Mouse (Mus musculus) embryo, embryonic 11 days (tissue): ENCODE data around the gene Kntc1.
A peak's percentile ranks its signal among the peaks of the same experiment; 100 is the strongest.
"Not testable (repeated sequence)": the region's sequence is repeated elsewhere in the genome, so short reads cannot be mapped to it uniquely, and the experiment has no call there.

ENCODE experiments used
- DNase-seq: peaks from one replicate; pipeline ENCODE4 v3.0.0-alpha.2; 2015

Kntc1 gene

DNA sequence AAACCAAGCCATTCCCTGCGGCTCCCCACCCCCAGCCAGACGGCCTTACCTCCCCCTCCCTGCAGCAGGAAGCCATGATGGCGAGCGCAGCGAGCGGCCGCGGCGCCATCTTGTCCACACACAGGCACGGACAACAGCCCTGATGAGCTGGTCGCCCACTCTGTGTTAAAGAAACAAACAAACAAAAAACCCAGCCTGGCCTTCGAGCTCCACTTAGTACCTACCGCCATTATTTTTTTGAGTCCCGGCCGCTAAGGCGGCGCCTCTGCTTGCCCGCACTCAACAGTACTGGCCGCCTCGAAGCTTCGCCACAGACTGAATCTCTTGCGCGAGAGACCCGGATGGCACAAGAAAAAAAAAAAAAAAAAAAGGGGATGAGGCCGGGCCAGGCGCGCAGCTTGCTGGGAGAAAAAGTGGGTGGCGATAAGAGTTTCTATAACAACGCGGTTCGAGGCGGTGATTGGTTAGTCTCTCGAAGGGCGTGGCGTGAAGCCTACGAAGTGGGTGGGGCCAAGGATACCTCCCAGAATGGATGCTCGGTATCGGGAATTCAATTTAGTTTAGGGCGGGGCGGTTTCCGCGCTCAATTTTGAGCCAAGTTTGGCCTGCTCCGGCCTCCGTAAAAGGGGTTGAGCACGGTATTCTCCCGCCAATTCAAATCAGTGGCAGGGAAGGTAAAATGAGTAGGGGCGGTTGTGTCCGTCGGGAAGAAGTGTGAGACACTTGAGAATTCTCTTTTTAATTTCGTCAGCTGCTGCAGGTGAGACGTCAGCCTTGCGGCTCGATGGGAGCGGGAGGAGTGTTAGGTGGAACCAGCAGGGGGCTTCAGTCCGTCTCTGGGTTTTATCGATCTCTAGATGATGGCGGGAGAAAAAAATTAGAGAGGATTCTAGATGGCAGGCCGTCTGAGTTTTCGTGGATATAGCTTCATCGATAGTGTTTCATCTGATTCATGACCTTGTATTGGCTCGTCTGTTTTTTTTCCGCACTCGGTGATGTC is at the start of gene Kntc1, which contains the start of gene Rsrc2:
Gene Kntc1 (plus strand): TSS at position 652 of the 1,000 bp plus-strand sequence.
Gene Rsrc2 (minus strand): TSS at position 350 of the 1,000 bp plus-strand sequence.
- DNase-seq: peak; percentile 100

DNA sequence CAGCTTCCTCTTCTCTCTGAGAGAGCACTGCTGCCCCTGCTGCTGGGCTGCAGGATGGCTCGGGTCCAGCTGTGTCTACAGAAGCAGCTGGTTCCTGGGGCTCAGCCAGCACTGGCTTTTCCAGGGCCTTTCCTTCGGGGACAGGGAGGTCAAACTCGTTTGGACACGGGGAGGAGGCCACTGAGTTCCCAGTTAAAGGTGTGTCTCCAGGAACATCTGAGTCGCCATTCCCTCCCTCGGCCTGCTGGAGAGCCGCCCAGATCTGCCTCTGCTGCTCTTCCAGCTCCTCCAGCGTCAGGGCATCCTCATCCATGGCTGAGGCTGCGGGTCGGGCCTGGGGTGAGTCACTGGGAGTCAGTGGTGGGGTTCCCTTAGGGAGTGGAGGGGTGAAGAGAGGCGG is 48.9 kb upstream of the Kntc1 start:
- no peak for DNase-seq

DNA sequence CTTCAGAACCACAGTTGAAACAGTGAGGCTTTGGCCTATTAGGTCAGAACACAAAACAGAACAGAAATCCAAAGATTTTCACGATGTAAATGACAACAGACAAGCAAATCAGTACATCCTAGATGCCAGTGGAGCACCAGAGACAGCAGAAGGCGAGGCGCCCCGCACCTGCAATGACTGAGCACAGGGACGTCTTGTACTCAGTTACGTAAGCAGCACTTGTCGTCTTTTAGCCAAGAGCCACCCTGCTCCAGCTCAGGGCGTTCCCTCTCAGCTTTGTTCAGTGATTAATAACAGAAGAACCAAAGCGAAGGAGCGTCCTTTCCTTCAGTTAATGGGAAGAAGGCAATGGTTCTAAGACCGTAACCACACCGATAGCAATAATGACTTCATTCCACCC is 40.9 kb upstream of the Kntc1 start:
- DNase-seq: no peak

DNA sequence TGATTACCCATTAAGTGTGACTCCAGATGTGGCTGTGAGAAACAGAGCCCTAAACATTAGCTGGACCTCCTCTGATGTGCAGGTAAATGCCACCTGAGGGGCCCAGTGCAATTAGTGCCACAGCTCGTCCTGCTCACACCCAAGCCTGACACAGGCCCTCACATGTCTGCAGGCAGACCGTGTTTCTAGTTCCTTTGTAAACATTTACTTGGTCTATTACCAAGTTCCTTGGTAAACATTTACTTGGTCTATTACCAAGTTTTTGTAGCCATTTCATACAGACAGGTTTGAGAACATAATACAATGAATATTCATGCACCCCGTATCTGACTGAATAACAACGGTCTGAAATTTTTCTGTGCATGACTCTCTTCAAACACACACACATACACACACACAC is 39.9 kb upstream of the Kntc1 start:
- DNase-seq: no peak

DNA sequence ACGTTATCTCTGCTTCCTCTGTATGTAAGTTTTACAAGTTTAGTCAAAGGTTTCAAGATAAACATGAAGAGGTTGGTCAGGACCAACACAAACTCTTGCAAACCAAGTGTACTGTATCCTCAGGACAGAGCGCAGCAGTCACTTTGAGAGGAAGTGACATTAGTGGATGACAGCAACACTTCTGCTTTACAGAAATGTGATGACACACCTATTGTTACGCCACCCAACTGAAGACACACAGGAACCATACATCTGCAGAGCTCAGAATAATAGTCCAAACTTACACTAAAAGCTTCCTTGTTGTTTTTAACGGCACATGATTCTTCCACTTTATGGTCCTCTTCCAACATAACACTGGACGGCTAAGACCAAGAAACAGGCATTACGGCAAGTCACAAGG is 35.7 kb upstream of the Kntc1 start:
- DNase-seq: no peak

DNA sequence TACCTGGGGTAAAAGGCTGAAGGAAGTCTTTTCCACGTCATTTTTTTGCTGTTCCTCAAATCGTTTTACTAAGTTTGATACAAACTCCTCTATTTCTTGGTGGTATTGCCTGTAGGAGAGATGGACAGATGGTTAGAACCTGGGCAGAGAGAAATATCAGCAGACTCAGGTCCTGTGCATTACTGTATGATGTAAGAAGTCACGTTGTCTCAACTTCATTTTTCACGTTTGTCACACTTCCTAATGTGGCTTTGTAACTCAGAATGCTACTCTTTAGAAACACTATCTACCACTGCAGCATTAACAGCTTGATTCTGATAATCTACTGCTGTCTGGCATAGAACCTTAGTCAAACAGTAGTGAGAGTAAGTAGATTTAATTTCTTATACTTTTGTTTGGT is 34.9 kb upstream of the Kntc1 start:
- DNase-seq: no peak

DNA sequence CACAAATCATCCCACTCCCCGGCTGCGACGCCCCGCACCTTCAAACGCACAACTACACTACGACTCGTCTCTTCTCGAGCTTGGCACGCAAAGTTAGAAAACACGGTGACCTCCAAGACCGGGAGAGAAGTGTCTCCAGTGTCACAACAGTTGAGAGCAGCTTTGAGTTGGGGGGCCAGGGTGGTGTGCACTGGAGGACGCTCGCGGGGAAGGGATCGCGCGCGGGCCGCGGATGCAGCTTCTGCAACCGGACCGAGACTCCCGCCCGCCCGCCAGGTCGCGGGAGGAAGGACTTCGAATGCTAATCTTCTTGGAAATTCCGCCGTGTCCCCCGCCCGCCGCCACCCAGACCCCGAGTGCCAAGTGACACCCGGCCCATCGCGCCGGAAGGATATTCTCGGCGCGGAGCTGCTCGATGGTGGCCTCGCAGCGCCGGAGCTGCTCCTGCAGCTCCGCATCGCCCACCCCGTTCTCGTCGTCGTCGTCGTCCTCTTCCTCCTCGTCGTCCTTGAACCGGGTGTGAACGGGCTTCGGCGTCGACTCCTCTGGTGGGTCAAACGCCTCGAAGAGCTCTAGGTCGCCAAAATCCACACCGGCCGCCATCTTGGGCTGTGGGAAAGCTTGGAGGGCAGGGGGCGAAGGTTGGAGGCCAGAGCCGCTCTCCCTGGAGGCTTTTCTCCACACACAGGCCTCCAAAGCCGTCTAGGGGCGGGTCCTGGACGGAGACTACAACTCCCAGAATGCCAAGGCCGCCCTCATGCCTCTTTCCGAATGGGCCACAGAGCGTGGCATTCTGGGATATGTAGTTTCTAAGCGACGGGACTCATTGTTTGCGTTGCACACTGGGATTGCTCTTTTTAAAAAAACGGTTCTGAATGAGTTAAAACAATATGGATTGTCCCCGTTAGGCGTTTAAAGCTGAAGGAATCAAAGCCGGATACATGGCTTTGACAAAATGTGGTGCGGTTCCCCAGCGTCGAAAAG is 28.9 kb upstream of the Kntc1 start, which contains the start of gene Zcchc8:
Gene Zcchc8 (minus strand): TSS at position 773 of the 984 bp plus-strand sequence.
- DNase-seq: peak; percentile 98

DNA sequence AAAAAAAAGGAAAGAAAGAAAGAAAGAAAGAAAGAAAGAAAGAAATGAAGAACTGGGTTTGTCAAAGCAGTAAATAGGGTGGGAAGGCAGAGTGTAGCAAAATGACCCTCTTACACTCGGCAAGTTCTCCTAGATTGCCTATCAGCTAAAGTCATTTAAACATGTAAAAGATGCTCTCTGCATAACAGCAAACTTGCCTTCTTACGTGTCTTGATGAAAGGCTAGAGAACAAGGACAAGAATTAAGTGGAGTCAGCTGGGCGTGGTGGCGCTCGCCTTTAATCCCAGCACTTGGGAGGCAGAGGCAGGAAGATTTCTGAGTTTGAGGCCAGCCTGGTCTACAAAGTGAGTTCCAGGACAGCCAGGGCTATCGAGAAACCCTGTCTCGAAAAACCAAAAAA is 25.7 kb upstream of the Kntc1 start:
- not testable (repeated sequence) for DNase-seq

DNA sequence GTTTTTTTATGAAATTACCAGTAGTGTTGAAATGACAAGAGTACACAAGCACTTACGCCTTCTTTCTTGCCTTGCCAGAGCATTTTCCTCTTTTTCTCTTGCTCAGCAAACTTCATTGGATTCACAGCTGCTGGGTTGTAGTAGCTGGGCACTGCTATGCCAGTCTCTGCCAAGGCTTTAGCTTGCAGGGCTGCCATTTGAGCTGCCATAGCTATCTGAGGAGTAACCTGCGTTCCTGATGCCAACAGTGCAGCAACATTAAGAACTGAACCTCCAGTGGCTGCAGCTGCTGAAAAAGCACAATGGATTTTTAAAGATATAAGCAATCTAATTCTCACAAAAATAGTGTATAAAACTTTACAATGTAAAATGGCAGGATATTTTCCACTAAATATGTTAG is 18.5 kb upstream of the Kntc1 start:
- DNase-seq: no peak

DNA sequence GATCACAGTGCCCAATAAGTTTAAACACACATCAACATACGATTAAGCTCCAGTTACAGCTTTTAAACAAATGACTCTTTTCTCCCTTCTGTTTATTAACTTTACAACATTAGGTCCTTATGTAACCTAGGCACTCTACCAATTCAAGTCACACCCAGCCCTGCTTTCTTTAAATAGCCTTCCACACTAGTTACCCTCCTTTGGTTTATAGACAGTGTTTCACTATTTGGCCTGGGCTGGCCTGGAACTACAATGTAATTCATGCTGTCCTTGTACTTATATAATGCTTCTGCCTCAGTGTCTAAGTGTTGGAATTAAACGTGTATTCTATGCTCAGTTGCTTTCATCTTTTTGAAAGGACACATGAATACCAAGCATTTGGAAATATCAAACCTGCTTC is 5.2 kb upstream of the Kntc1 start:
- no peak for DNase-seq

DNA sequence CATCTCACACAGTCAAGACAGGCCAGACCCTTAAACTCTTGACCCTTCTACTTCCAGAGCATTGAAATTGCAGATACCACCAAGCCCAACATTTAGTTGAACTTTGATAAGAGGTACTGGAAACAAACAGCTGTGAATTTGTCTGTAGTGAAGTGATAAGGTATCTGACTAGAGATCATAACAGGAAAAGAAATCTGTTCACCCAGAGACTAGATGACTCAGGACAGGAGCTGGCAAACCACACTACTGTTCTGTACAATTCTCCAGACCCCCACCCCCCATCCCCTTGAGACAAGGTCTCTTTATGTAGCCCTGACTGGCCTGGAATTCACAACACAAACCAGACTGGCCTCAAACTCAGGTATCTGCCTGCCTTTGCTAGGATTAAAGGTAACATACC is 3.3 kb upstream of the Kntc1 start:
- DNase-seq: no peak

DNA sequence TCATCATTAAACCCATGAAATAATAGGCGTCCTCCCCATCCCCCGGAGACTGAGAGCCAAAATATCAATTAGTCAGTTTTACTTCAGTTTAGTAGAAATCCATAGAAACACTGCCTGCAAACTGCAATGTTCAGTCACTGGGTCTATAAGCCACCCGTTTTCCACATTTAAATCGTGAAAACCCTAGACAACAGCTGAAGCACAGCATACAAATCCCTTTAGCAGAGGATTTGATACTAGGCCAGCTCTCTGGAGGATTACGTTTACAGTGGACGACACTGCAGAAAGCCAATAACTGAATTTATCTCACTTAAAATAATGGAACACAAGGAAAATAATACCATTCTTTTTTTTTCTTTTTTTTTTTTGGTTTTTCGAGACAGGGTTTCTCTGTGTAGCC is 1.9 kb upstream of the Kntc1 start:
- DNase-seq: no peak

DNA sequence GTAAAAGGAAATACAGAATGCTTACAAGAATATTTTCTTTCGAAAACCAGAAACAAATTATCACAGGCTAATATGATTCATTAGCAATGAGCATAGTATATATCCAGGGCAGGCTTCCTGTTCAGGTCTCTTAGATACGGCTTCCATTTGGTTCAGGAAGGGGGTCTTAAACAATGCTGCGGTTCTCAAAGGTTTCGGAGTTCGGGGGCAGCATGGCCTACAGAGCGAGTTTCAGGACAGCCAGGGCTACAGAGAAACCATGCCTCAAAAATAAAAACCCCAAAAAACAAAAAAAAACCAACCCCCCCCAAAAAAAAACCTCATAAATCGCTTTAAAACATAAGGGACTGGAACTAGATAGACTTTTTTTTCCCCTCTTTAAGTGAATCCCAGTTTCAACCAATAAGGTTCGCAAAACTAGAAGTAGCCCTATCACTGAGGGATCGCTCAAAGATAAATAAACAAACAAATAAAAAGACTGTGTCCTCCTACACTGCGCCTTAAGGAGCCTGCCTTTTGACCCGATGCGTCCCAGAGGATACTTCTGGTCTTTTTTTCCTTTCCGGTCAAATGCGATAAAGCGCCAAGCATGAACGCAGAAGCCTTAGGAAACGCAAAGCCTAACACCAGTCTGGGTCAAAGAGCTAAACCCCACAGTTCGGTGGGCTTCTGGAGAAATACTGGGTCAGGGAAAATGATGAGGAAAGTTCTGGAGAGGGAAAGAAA is 1.0 kb upstream of the Kntc1 start:
- peak; percentile 35 for DNase-seq

DNA sequence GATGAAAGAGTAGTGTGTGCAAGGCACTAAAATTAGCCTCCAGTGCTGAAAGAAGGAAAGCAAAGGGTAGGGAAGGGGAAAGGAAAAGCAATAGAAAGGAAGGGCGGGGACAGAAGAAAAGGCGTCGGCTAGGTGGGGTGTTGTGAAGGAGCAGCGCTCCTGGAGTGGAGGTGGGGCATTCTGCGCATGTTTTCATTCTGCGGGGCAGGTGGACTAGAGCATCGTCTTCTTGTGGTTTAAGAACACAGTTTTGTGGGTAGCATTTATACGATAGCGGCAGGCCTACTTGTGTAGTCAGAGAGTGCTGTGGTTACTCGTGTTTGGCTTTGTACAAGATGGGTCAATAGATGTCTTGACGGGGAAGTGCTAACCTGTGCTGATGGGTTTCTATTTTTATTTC is 16.0 kb downstream of the Kntc1 start:
- DNase-seq: no peak

DNA sequence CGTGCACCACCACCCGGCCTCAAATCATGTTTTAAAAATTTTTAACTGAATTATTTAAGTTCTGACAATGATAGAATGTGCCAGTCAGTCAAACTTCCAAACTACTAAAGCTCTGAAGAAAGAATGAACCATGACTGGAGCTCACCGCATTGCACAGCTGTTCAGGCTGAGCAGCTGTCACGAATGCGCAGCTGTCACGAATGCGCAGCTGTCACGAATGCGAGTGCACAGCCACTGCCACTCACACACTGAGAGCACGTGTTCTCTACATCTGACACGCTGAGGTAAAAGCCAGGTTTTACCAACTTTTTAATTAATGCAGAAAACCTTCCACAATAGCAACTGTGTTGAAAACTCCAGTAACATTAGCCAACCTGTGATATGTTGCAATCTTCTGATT is 16.9 kb downstream of the Kntc1 start:
- not testable (repeated sequence) for DNase-seq

DNA sequence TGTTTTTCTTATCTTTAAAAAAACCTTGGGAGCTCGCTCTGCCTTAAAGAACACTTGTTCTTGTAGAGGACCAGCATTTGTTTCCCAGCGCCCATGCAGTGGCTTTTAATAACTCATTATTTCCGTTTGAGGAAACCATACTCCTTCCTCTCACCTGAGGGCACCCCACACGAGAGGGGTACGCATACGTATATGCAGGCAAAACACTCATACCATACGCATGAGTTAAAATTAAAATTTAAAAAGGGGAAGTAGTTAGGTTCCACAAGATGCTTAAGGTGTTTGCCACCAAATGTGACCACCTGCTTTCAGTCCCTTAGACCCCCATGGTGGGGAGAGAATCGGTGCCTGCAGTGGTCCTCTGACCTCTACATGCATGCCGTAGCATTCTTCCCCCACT is 23.9 kb downstream of the Kntc1 start:
- DNase-seq: no peak

DNA sequence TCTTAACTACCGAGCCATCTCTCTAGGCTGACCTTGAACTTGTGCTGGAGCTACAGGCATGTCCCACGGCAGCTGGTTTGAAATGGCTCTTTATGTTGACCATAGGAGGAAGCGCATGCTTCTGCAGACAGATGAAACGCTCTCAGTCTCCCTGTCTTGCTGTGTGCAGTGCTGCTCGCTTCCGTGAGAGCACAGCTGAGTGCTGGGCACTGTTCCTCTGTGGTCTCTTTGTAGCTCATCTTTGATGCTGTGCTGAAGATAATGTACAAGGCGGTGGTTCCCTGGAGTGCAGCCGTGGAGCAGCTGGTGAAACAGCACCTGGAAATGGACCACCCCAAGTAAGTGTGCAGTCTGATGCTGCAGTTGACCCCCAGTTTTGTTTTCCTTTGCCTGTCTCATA is 31.2 kb downstream of the Kntc1 start:
- no peak for DNase-seq

DNA sequence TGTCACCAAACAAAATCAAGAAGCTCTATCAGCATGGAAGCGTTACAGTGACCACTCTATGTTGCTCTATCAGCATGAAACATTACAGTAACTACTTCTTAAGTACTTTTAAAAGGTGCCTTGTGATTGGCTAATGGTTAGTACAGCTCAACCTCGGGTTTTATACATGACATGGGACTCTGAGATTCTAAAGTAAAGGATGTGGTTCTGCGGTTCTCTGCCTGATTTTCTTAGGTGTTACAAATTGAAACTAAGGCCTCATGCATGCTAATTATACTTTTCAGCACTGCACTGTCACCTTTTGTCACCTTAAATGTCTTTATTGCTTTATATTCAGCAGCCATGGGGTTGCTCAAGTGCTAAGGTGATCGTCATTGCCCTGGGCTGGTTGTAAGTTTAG is 32.3 kb downstream of the Kntc1 start:
- DNase-seq: no peak

DNA sequence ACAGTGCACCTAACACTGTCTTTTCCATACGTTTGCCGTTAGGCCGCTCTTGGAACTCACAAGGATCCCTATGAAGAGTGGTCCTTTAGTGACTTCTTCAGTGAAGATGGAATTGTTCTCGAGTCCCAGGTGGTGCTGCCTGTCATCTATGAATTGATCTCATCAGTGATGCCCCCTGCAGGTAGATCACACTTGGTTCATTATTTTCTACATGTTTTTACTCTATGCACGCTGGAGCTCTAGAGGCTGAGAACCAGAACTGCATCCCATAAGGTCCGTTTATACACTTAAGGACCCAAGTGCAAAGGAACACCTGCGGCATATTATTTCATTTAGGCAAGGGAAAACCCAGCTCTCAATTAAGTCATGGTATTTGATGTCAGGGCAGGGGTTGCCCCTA is 39.5 kb downstream of the Kntc1 start:
- DNase-seq: no peak

DNA sequence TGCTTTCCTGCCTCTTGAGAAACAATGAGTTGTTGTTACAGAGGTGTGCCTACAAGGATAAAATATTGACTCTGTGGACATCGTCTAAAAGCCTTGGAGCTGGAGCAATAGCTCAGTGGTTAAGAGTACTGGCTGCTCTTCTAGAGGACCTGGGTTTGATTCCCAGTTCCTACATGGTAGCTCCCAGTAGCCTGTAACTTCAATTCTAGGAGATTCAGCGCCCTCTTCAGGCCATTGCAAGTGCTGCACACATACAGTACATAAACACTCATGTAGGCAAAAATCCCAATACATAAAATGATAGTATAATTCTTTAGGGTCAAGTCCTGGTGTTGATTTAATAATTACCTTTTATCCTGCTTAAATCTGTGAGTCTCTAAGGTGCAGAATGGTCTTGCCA is 43.6 kb downstream of the Kntc1 start:
- no peak for DNase-seq

DNA sequence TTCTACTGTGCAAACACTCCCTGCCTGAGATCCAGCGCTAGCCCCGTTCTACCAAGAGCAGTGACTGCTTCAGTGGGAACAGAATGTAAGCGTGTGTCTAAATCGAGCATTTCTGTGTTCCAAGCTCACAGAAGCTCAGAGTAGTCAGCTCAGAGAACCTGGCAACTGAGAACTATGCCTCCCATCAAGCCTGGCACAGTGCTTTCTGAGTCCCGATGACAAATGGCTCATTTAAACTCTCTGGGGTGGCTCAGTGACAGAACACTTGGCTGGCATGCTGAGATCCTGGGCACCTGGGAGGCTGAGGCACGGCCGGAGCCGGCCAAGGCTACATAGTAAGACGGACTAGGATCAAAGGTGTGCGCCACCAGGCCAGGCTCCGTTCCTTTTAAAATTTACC is 56.8 kb downstream of the Kntc1 start:
- DNase-seq: no peak

DNA sequence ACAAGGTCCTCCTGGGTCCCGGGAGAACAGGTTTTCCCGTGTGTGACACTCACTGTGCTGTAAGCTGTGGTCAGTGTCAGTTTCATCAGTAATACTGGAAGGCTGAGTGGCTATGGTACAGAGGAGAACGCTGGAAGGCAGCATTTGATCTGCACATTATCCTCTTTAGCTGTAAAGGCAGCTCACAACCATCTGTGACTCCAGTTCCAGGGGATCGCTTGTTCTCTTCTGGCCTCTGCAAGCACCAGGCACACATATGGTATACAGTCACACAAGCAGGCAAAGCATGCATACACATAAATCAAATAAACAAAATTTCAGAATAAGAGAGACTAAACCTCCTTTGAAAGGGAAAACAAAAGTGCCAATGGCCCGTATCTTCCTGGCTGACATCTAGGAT is 59.0 kb downstream of the Kntc1 start:
- DNase-seq: no peak

DNA sequence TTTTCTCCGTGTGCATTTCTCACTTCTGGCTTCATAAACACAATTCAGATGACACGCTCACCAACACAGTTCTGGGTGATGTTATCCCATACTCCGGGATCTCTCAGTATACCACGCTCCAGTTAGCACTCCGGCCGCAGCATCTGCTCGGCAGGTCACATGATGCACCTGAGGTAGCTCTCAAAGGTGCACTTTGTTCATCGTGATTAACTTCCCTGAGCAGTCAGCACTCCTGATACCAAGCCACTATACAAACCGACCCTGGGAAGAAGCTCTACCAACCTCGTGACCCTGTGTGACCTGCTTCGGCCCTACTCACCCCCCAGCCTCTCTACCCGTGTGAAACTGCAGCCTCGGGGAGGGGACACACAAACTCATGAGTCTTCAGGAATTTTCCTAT is 59.6 kb downstream of the Kntc1 start:
- DNase-seq: no peak
